Mouse (Mus musculus) brain, embryonic 14.5 days (tissue): ENCODE measurements around the gene Fam198b.

ENCODE experiments used
- CTCF ChIP-seq: fragments of 200-500 bp; IDR thresholded peaks from 2 replicates; pipeline ENCODE4 v1.5.1; 2012; ENCODE audit warnings: inconsistent platforms, mild to moderate bottlenecking, moderate library complexity, borderline replicate concordance; ENCODE audit not compliant: insufficient read depth, insufficient read length; ENCODE audit errors: extremely low read depth
- POLR2A ChIP-seq: fragments of 200-500 bp; IDR thresholded peaks from 2 replicates; pipeline ENCODE4 v1.6.1; 2012; ENCODE audit warnings: mild to moderate bottlenecking, inconsistent platforms, borderline replicate concordance; ENCODE audit not compliant: poor library complexity, insufficient read depth, insufficient read length, severe bottlenecking; ENCODE audit errors: extremely low read depth

DNA sequence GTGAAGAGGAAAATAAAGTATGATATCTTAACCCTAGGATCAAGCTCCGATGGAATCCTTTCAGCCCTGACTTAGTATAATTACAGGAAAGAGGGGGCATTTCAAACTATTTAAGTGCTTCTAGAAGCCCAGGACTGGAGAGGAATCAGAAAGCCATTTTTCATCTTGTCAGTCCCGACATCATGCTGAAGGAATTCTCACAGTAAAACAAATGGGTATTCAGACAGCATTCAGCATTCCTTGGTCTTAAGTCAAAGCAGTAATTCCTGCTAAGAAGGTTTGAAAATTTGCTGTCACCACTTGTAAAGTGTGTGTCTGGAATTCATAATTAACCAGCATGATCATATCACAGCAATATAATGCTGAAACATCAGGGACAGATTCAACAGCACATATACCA lies 105.6 kb downstream of the Fam198b start:
- TF ChIP-seq CTCF, result no peak
- TF ChIP-seq POLR2A, result no peak
